Mouse (Mus musculus): ENCODE measurements around the gene Zfp945.
"Not testable (repeated sequence)": the region's sequence is repeated elsewhere in the genome, so short reads cannot be mapped to it uniquely, and the experiment has no call there.

Zfp945 gene

DNA sequence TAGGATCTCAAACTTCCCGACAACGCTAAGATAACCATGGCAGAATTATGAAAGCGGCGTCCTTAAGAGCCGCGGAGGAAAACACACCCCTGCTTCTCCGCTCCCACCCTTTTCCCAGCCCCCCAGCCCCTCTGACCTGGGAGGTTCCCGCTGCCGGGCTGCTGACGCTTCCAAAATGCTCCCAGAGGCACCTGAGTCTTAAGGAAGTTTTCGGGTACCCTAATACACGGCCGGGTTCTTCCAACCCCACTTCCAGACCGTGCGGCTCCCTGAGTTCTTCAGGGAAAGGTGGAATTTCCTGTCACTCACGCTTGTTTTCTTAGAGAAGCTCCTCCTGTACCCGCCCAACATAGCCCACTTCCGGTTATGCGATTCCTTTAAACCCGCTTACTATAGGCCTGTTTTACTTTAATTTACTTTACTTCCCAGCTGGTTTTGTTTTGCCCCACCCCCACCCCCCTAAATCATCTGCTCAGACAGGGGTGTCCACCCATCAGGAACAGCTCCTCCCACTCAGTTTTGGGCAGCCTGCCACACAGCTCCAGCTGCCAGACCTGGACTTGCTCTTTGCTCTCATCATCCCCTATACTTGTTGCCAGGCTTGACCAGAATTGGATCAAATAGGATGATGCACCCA, at the start of gene Zfp945:
Zfp945 (minus strand) TSS at position 290 of the 637 bp plus-strand sequence.
- DNase-seq (ENCODE audit: low spot score) = peak; percentile 82

- DNase-seq (ENCODE audit: low spot score) = no peak
These were observed 21.4 kb upstream of the Zfp945 start for GRCm38 (mm10) chr17:22888302-22888701.

GRCm38 (mm10) chr17:22884059-22884698, 17.2 kb upstream of the Zfp945 start:
- no peak for DNase-seq (ENCODE audit: low spot score)

DNA sequence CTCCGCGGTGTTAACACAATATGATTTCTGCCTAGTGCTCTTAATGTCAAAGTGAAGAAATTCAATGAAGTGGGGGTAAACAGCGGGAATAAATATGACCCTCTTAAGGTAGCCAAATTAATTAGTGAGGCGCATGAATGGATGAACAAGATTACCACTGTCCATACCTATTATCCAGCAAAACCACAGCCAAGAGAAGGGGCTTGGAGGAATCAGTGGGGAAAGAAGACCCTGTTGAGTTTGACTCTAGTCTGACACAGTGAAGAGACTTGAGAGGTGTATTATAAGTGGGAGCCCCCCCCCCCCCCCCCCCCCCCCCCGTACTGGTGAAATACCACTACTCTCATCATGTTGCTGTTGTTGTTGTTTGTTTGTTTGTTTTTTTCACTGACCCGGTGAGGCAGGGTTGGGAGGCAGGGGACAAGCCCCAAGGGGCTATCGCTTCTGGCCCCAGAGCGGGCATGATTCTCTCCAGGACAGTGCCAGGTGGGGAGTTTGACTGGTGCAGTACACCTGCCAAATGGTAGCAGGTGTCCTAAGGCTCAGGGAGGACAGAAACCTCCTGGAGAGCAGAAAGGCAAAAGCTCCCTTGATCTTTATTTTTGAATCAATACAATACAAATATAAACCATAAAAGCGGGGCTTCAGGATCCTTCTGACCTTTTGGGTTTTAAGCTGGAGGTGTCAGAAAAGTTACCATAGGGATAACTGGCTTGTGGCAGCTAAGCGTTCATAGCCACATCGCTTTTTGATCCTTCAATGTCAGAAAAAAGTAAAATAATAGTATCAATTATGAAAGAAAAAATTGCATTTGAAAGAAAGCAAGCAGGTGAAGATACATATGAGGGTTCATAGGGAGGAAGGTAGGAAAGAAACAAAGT, 10.7 kb upstream of the Zfp945 start:
- DNase-seq (ENCODE audit: low spot score) = no peak

DNA sequence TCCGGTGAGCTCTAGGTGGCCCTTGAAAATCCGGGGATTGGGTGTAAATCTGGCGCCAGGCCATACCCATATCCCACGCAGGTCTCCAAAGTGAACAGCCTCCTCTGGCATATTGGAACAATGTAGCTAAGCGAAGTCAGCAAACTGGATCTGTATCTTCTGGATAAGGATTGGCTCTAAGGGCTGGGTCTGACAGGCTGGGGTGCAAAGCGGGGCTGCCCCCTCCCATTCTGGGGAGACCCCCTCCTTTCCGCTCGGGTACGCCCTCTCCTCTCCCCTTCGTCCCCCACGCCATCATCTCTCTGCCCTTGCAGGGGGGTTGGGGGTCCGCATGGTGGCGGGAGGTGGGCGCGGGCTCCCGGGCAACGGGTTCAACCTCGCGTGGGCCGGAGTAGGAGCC, 9.4 kb upstream of the Zfp945 start:
- DNase-seq (ENCODE audit: low spot score) = peak; percentile 39

DNA sequence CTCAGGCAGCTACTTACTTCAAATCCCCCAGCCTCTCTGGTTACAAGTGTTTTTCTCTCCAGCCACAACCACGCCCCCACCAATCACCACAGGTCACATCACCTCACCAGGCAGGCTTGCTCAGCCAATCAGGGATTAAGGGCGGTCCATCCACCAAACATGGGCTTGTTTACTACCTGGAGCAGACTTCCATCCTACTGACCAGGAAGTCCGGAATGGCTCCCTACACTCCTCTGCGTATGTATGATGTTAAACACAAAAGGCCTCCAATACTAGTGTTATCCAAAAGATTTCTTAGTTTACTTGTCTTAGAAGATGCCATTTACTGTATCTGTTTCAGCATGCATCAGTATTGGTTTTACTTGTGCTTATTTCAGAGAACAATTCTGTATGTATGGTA, 8.6 kb upstream of the Zfp945 start:
- not testable (repeated sequence) for DNase-seq (ENCODE audit: low spot score)

DNA sequence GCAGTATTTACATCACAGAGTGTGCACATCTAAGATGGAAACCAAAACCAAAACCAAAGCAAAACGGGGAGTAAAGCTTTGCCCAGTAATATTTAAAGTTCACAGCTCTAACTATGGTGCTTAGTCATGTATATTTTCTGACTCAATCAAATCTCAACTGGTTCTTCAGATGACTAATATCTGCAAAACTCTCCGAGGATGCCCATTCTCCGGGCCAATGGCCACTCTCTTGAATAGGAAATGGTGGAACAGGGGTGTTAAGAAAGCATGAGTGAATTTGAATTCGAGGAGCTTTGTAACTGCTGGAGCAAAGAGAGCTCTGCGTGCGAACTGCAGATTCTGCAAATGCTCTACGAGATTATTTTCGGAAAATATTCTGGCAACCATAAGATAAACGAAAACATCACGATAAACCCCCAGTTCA, 501 bp downstream of the Zfp945 start:
- DNase-seq (ENCODE audit: low spot score) = no peak

DNA sequence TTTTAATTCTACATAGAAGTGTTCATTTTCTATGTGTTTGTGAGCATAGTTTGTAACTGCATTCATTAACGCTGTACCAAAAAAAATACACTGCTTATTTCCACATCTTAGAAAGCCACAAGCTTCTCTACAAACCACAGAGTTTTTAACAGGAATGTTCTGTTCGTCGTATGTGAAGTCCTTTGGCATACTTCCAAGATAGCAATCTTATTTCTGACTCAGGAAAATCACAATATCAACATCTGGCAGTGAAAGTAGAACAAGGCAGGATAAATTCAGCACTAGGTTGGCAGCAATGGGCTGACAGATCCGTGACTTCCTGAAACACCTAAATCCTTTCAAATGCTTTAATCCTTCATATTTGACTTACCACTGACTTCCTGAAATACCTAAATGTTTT, 45.8 kb downstream of the Zfp945 start:
- DNase-seq (ENCODE audit: low spot score) = no peak

DNA sequence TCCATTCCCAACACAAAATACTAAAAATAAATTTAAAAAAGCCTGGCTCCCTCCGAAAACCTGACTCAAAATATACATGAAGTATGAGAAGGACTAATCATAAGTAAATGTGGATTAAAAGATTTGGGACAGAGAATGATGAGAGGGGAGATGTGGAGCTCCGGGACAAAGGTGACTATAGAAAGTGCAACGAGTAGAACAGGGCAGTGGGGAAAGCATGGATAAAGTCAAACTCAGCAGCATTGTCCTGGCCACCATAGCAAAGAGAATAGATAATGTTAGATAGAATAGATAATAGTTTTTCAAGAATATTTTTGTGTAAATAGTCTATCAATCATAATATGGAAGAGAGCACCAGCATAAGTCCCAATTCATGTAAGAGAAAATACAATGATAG, 48.7 kb downstream of the Zfp945 start:
- no peak for DNase-seq (ENCODE audit: low spot score)

- peak; percentile 62 for DNase-seq (ENCODE audit: low spot score)
These were observed 49.3 kb downstream of the Zfp945 start for GRCm38 (mm10) chr17:22817471-22818198.

GRCm38 (mm10) chr17:22799707-22800106, 67.2 kb downstream of the Zfp945 start:
- DNase-seq (ENCODE audit: low spot score) = no peak
